Mouse (Mus musculus) hindbrain, embryonic 14.5 days (tissue): ENCODE results near the gene Cd93. TPM values are rescaled to one million over a fixed set of nuclear protein-coding genes. Genes with fewer than 3 reads are reported as not detected.
A peak's percentile ranks its signal among the peaks of the same experiment; 100 is the strongest.

Experiments used
- ATAC-seq: fragments of 200-750 bp; cut with Nextera tagmentation; 2 replicates; pipeline ENCODE4 v1.8.0; 2017; ENCODE audit warnings: moderate number of reproducible peaks, mild to moderate bottlenecking, moderate TSS enrichment, moderate library complexity; ENCODE audit not compliant: low FRiP score
- DNase-seq: peaks from one replicate; pipeline ENCODE4 v3.0.0-alpha.2; 2015; ENCODE audit warnings: low spot score
- H3K27ac ChIP-seq: fragments of 300-500 bp; sonication (generic); 2 replicates; pipeline ENCODE4 v1.5.1; 2014; ENCODE audit warnings: mild to moderate bottlenecking, moderate library complexity
- H3K27me3 ChIP-seq: fragments of 300-500 bp; sonication (generic); 2 replicates; pipeline ENCODE4 v1.6.1; 2014; ENCODE audit warnings: mild to moderate bottlenecking, low read length, mixed read lengths; ENCODE audit not compliant: control insufficient read depth, insufficient read depth
- H3K36me3 ChIP-seq: fragments of 300-500 bp; sonication (generic); replicated peaks from 2 replicates; pipeline ENCODE4 v1.6.1; 2014; ENCODE audit not compliant: control insufficient read depth, insufficient read depth
- H3K4me1 ChIP-seq: fragments of 300-500 bp; sonication (generic); replicated peaks from 2 replicates; pipeline ENCODE4 v1.6.1; 2014; ENCODE audit warnings: antibody characterized with exemption, low read length, mixed read lengths; ENCODE audit not compliant: control insufficient read depth, insufficient read depth
- H3K4me2 ChIP-seq: fragments of 300-500 bp; sonication (generic); replicated peaks from 2 replicates; pipeline ENCODE4 v1.6.1; 2014; ENCODE audit warnings: mild to moderate bottlenecking, moderate library complexity
- H3K4me3 ChIP-seq: fragments of 300-500 bp; sonication (generic); replicated peaks from 2 replicates; pipeline ENCODE4 v1.5.1; 2014; ENCODE audit warnings: mild to moderate bottlenecking, low read length
- H3K9ac ChIP-seq: fragments of 300-500 bp; sonication (generic); 2 replicates; pipeline ENCODE4 v1.6.1; 2014
- H3K9me3 ChIP-seq: fragments of 300-500 bp; sonication (generic); 2 replicates; pipeline ENCODE4 v1.6.1; 2016; ENCODE audit warnings: low read length; ENCODE audit not compliant: control insufficient read depth
- WGBS: fragments of 180-500 bp; shearing (Covaris S2); extraction: QIAGEN DNeasy Blood & Tissue Kit; methylation state at CpG from one replicate; pipeline ENCODE4 v1.1.7; 2014; 5-methylcytosine and 5-hydroxymethylcytosine counted together
- polyA plus RNA-seq: library from polyadenylated mRNA; unstranded; fragments of >200 nt; fragmentation: Nextera tagmentation; extraction: Ambion mirVana; gene quantifications from 2 replicates; pipeline ENCODE4 v1.2.1, GENCODE M21; 2014

Gene Cd93
- polyA plus RNA-seq, 1 experiment from 2014 or later = 10.1 TPM

DNA sequence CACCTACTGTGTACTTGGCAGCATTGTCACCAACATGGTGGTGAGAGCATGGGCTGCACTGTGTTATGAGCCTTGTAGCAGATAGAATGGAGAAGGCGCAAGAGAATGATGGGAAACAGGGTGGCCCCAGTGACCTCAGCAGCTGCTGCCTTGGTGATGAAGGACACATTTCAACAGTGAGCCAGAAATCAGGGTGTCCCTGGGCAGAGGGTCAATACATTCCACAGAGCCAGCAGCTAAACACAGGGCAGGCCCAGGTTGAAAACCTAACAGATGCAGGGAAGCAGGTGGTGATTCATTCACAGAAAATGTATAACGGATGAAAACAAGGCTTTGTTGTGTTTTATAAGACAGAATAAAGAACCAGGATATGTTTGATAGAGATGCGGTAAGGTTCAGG lies 3.1 kb upstream of the Cd93 start:
- no peaks in the 10 kb centered on the region for H3K9me3 ChIP-seq
- H3K4me3 ChIP-seq = no peak overlapping the region
- 75% methylated on average over 3 of the region's 3 CpGs for WGBS
- ATAC-seq (no peak), DNase-seq (no peak)
- H3K27me3 ChIP-seq = no peaks in the 10 kb centered on the region
- no peak overlapping the region for H3K4me2 ChIP-seq
- no peak overlapping the region for H3K9ac ChIP-seq
- H3K27ac ChIP-seq = no peak overlapping the region
- no peaks in the 10 kb centered on the region for H3K36me3 ChIP-seq
- H3K4me1 ChIP-seq = no peaks in the 10 kb centered on the region

DNA sequence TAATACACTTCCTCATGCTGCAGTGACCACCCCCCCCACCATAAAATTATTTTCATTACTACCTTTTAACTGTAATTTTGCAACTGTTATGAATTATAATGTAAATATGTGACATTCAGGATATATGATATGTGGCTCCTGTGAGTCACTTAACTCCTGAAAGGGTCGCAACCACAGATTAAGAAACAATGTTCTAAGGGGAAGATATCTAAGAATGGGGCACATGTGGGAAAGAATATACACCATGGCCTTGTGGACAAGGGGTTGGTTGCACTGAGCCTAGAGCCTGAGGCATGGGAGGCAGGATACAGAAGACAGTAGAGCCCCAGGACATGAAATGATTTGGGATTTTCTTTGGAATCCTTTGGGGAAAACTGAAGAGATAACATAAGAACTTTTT lies 2.3 kb upstream of the Cd93 start:
- Histone ChIP-seq H3K4me2 (no peak overlapping the region), H3K9me3 (no peaks in the 10 kb centered on the region), H3K4me3 (no peak overlapping the region), H3K27ac (no peak overlapping the region), H3K4me1 (no peaks in the 10 kb centered on the region), H3K9ac (no peak overlapping the region), H3K36me3 (no peaks in the 10 kb centered on the region), H3K27me3 (no peaks in the 10 kb centered on the region)
- WGBS = 98% methylated on average over 1 of the region's 1 CpGs
- no peak for DNase-seq
- ATAC-seq = no peak

DNA sequence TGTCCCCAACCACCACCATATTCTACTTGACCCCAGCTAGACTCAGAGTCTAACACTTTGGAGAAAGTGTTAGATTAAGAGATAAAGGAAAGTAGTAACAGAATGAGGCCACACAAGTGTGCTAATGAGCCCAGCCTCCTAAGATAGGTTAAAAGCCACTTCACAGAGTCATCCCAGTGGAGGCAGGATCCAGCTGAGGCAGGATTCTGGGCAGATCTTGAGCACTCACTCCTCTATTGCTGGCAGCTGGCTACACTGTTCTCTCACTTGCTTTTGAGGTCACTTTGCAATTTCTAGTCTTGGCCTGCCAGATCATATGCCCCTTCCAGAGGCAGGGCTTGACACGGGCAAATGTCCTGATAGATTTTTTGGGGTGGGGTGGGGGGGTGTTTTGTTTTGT lies 1.1 kb upstream of the Cd93 start:
- H3K9me3 ChIP-seq = no peaks in the 10 kb centered on the region
- H3K4me2 ChIP-seq = no peak overlapping the region
- H3K4me1 ChIP-seq = no peaks in the 10 kb centered on the region
- ATAC-seq = no peak
- H3K9ac ChIP-seq = no peak overlapping the region
- no peaks in the 10 kb centered on the region for H3K27me3 ChIP-seq
- 92% methylated on average over 1 of the region's 1 CpGs for WGBS
- H3K4me3 ChIP-seq = no peak overlapping the region
- no peaks in the 10 kb centered on the region for H3K36me3 ChIP-seq
- no peak overlapping the region for H3K27ac ChIP-seq
- no peak for DNase-seq

DNA sequence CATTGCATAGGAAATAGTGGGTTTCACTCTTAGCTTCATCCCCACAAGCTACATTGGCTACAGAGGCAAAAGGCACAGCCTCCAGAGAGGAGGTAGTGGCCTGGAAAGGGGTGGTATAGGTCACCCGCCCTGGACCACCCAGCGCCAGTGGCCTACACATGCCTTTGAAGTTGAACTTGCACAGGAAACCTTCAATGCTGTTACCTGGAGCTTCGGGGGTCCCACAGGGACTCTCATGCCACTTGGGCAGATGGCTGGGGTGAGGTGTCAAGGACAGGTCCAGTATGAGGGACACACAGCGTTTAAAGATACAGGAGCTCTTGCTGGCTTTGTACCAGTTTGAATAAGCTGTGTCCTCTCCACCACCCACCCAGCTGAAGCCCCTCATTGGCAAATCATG lies 653 bp downstream of the Cd93 start:
- 93% methylated on average over 4 of the region's 4 CpGs for WGBS
- Histone ChIP-seq H3K4me2 (no peak overlapping the region), H3K4me3 (peak overlapping the region; percentile 13; the same call in 1 of the 2 replicates), H3K36me3 (no peaks in the 10 kb centered on the region), H3K9ac (no peak overlapping the region), H3K4me1 (no peaks in the 10 kb centered on the region), H3K27me3 (no peaks in the 10 kb centered on the region), H3K9me3 (no peaks in the 10 kb centered on the region), H3K27ac (0 out of 2 replicates have a peak overlapping the region, but pooled peaks have one; percentile 36)
- peak; percentile 19; the same call in 1 of the 2 replicates for ATAC-seq
- DNase-seq = no peak

DNA sequence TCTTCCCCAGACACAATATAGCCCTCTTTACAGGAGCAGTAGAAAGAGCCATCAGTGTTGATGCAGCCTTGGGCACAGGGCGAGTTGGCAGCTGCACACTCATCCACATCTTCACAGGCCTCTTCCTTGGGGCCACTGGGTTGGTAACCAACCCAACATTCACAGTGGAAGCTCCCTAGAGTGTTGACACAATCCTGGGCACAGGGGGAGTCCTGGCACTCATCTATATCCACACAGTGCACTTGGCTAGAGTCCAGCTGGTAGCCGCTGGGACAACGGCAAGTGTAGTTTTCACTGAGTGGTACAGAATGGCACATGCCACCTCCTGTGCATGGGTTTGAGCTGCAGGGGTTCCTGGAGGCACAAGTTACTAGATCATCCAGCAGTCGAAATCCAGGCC lies 1.2 kb downstream of the Cd93 start:
- no peak overlapping the region for H3K9ac ChIP-seq
- H3K27me3 ChIP-seq = no peaks in the 10 kb centered on the region
- ATAC-seq (peak; percentile 44; the same call in 1 of the 2 replicates), DNase-seq (no peak)
- 68% methylated on average over 4 of the region's 4 CpGs for WGBS
- no peaks in the 10 kb centered on the region for H3K4me1 ChIP-seq
- no peaks in the 10 kb centered on the region for H3K9me3 ChIP-seq
- peak overlapping the region; percentile 13; the same call in 1 of the 2 replicates for H3K4me3 ChIP-seq
- H3K4me2 ChIP-seq = no peak overlapping the region
- no peaks in the 10 kb centered on the region for H3K36me3 ChIP-seq
- H3K27ac ChIP-seq = no peak overlapping the region

DNA sequence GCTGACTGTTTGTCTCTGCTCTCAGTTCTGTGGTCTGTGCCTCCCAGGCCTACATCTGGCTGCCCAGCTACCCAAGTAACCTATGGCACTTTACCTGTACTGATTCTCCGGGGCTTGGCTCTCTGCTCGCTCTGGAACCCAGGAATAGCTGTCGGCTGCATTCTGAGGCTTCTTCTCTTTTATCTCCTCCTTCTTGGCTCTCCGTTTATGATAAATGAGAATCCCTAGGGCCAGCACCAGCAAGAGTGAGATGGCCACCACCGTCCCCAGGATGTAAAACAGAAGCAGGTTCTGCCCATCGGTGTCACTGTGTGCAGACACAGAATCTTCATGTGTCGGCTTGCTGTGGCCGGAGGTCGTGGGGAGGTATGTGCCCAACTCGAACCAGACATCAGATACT lies 1.9 kb downstream of the Cd93 start:
- Histone ChIP-seq H3K27ac (no peak overlapping the region; the same call in 1 of the 2 replicates), H3K4me3 (peak overlapping the region; percentile 8; the same call in 1 of the 2 replicates), H3K27me3 (no peaks in the 10 kb centered on the region), H3K4me1 (no peaks in the 10 kb centered on the region), H3K36me3 (no peaks in the 10 kb centered on the region), H3K9ac (no peak overlapping the region), H3K9me3 (no peaks in the 10 kb centered on the region), H3K4me2 (no peak overlapping the region)
- ATAC-seq (no peak), DNase-seq (no peak)
- 93% methylated on average over 10 of the region's 10 CpGs for WGBS

DNA sequence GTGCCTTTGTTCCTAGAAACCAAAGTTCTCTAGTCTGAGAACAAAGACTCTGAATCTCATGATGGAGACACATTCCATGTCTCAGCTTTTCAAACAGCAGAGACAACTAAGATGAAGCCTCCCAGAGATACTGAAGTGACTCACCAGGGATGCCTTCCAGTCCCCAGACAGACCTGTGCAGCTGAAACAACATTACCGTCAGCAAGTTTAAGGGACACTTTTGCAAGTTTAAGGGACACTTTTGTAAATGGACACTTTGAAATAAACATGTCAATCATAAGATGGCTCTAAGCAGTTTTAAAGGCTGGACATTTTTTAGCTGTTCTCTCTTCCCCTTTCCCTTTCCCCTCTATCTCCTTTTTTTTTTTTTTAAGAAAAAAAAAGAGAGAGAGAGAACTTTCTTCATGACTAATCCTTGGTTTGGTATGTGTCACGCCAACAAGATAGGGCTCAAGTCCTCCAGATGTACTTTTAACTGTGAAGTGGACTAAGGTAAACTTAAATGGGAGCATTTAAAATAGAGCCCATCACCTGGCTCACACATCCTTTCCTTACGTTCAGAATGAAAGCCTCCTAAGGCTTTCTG lies 3.6 kb downstream of the Cd93 start:
- no peak overlapping the region for H3K4me2 ChIP-seq
- no peaks in the 10 kb centered on the region for H3K4me1 ChIP-seq
- 77% methylated on average over 3 of the region's 3 CpGs for WGBS

DNA sequence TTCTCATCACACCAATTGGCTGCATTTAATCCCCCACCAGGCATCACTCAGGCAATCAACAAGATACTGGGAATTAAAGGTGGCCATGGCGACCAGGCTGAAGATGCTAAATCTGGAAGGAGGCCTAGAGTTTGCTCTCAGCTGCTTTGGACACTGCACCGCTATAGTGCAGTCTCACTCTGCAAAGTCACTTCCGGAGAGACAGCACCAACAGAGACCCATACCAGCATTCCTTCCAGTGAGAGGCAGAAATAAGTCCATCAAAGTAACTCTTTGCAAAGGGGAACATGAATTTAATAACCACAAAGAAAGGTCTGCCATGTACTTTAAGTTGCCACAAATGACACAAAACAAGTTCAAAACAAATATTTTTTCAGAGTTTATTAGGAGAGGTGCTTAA lies 7.1 kb downstream of the Cd93 start:
- H3K4me1 ChIP-seq = no peaks in the 10 kb centered on the region
- no peak overlapping the region for H3K4me3 ChIP-seq
- H3K27ac ChIP-seq = no peak overlapping the region
- H3K9ac ChIP-seq = no peak overlapping the region
- no peaks in the 10 kb centered on the region for H3K27me3 ChIP-seq
- WGBS = 50% methylated on average over 3 of the region's 3 CpGs
- H3K4me2 ChIP-seq = no peak overlapping the region
- DNase-seq (no peak), ATAC-seq (no peak)
- H3K36me3 ChIP-seq = no peaks in the 10 kb centered on the region
- H3K9me3 ChIP-seq = no peaks in the 10 kb centered on the region

More for the DNA sequence above, 3.6 kb downstream of the Cd93 start:
- H3K27ac ChIP-seq = no peak overlapping the region
- H3K4me3 ChIP-seq = no peak overlapping the region
- H3K9me3 ChIP-seq = no peaks in the 10 kb centered on the region
- ATAC-seq (no peak), DNase-seq (no peak)
- no peaks in the 10 kb centered on the region for H3K36me3 ChIP-seq
- H3K27me3 ChIP-seq = no peaks in the 10 kb centered on the region
- no peak overlapping the region for H3K9ac ChIP-seq

DNA sequence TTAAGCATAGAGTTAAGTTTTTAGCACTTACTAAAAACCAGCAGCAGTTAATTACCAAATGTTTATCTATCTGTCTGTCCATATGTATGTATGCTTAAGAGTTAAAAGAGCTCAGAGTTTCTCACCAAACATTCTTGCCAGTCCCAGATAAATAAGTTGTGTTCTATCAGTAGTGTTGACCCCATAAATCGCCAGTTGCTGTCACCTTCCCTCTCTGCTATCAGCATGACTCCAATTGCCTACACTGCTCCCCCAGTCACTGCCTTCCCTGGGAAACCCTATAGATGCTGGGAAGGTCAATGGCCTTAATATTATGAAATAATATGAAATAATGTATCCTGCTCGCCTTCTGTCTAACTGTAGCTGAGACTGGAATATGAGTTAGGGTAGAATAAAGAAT lies 11.0 kb downstream of the Cd93 start:
- no peaks in the 10 kb centered on the region for H3K4me1 ChIP-seq

DNA sequence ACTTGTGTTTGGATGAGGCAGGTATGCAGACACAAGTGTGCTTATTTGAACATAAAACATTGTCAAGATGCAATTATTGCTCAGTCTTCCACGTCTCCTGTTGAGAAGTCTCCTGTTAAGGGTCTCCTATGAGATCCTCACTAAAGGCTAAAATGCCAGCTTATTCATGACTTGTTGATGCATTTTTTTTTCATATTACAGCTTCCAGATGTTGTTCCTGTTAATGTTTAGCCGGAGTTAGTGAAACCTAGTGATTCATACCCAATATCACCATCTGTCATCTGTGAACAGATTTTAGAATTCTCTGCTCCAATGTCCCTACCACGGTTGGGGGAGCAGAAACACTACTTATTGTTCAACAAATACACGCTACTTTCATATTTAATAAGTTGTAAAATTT lies 12.4 kb downstream of the Cd93 start:
- Histone ChIP-seq H3K4me2 (no peak overlapping the region), H3K4me1 (no peaks in the 10 kb centered on the region), H3K36me3 (no peaks in the 10 kb centered on the region), H3K27me3 (no peaks in the 10 kb centered on the region), H3K9ac (no peak overlapping the region), H3K4me3 (no peak overlapping the region), H3K9me3 (no peaks in the 10 kb centered on the region), H3K27ac (no peak overlapping the region)
- 87% methylated on average over 4 of the region's 4 CpGs for WGBS
- DNase-seq (no peak), ATAC-seq (no peak)

More for the DNA sequence above, 11.0 kb downstream of the Cd93 start:
- Histone ChIP-seq H3K27ac (no peak overlapping the region), H3K9me3 (no peaks in the 10 kb centered on the region), H3K4me2 (no peak overlapping the region), H3K27me3 (no peaks in the 10 kb centered on the region), H3K9ac (no peak overlapping the region), H3K4me3 (no peak overlapping the region), H3K36me3 (no peaks in the 10 kb centered on the region)
- DNase-seq = no peak
- ATAC-seq = no peak
- WGBS = 73% methylated on average over 2 of the region's 2 CpGs
